Mouse (Mus musculus) cerebellum, adult 8-10 months (tissue): ENCODE data around the gene H2al1g.
"Not testable (repeated sequence)": the region's sequence is repeated elsewhere in the genome, so short reads cannot be mapped to it uniquely, and the experiment has no call there.

Experiments used
- DNase-seq: peaks from one replicate; pipeline ENCODE4 v3.0.0; 2022

H2al1g gene

DNA sequence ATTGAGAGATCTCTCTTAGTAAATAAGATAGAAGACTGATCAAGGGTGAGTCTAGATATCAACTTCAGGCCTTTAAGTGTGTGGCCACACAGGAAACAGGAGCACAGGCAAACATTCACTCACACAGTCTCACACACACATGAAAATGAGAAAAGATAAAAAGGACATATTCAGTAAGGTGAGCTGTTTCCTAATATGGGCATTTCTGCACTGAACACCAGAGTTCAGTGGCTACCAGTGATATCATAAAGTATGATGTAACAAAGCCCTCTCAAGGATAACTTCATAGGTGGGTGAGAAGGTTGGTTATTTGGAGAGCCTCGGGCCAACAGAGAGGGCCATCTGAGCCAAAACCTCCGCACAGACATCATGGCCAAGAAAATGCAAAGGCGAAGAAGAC lies at the start of gene H2al1g:
H2al1g (plus strand) TSS at position 301 of the 400 bp plus-strand sequence.
- not testable (repeated sequence) for DNase-seq

DNA sequence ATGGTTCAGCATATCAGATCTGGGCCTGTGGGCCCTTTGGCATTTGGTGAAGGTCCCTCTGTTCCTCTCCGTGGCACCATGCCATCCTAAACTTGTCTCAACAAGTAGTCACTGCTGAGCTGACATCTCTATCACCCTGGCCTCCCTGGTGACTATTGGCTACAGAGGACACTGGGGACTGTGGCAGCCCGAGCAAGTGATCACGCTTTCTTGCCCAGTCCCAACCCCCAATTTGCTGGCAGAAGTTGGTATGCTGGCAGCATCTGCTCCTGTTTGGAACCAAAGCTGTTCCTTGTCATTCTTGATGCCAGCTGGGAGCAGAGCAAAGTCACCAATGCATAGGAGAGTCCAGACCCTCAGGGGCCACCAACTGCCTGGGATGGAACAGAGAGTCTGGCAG lies 49.0 kb upstream of the H2al1g start:
- DNase-seq, result no peak

DNA sequence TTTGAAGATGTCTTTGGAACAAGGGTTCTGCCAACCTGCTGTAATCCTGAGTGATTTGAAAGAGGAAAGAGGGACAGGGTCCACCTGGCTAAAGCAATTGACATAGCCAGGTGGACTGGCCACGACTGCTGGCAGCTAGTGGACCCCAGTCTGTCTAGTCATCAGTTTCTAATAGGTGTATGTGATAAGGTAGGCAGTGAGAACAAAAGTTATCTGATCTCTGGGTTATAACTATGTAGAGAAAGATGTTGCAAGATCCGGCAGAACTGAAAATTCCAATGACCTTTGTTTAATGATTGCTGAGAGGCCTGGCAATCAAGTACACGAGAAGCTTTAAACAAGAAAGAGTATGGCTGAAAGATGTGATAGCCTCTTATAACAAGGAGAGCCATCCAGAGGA lies 44.9 kb upstream of the H2al1g start:
- no peak for DNase-seq

DNA sequence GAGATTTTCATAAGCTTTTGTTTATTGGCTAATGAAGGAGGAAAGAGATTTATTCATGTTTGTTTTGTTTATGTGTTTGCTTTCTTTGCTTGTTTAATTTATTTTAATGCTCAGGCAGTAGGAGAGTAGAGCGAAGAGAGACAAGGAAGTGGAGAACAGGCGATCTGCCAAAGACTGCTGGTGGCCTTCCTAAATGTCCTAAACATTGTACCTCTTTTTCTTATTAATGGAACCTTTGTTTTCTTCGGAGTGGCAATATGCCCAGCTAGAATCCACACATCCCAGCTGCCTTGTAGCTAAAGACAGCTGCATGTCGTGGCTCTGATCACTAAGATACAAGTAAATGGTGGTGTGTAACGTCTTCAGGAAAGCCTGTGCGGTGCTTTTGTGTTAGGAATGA lies 41.0 kb upstream of the H2al1g start:
- no peak for DNase-seq

DNA sequence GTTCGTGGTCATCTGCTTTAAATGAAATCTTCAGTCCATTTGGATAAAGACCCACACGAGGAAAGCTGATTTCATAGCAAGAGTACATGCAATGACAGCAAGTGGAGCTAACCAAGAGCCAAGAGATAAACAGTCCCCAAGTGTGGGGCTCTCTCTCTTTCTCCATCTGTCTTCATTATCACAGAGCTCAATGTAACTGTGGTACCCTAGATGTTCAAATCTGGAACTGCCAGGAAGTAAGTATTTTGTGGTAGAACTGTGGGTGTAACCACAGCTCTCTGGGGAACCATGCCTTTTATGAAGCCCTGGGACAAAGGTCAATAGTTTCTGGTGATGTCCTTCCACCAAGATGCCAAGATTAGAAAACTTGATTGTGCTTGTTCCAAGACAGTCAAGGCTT lies 37.3 kb upstream of the H2al1g start:
- no peak for DNase-seq

DNA sequence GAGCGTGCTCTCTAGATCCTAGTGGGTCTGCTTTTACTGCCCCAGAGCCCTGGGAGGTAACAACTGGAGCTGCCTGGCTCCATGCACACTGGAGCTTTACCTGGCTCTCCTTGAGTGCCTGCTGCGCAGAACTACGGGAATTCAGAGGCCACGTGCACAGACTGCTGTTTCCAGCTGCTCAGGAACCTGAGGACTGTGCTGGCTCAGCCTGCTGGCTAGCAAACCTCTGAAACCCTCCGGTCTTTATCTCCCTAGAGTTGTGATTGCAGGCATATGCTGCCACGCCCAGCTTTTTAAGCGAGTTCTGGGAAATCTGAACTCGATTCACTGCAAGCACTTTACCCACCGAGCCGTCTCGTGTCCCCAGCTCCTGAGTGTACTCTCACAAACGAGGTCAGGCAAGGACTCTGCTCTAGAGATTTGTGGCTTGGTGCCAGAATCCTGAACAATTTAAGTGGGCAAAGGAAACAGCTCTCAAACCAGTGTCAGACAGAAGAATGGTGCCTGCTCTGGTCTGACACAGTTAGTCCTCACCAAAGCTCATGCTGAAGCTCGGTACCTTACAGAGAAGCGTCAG lies 29.7 kb upstream of the H2al1g start:
- DNase-seq, result no peak

DNA sequence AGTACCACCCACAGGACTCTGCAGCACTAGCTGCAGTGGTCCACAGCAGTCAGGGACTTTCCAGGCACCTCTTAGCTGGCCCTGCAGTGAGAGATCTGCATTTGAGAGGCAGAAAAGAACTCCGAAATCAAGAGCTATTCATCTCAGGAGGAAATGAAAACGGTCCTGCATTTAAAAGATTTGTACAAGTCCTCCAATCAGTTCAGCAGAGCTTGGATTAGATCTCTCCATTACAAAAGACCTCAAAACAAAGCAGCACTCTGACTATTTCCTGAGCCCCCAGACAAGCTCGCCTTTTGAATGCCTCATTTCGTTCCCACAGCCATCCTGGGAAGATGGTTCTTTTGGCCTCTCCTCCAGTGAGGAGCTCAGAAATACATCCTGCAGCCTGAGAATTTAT lies 28.8 kb upstream of the H2al1g start:
- DNase-seq, result no peak

GRCm38 (mm10) chrX:11298957-11299356 lies 19.1 kb upstream of the H2al1g start, which contains the start of gene H2al1a:
H2al1a (plus strand) TSS chrX:11299257.
- not testable (repeated sequence) for DNase-seq

DNA sequence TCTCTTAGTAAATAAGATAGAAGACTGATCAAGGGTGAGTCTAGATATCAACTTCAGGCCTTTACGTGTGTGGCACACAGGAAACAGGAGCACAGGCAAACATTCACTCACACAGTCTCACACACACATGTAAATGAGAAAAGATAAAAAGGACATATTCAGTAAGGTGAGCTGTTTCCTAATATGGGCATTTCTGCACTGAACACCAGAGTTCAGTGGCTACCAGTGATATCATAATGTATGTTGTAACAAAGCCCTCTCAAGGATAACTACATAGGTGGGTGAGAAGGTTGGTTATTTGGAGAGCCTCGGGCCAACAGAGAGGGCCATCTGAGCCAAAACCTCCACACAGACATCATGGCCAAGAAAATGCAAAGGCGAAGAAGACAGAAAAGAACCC lies 15.9 kb upstream of the H2al1g start, which contains the start of gene H2al1b:
H2al1b (plus strand) TSS at position 301 of the 400 bp plus-strand sequence.
- not testable (repeated sequence) for DNase-seq

- DNase-seq, result not testable (repeated sequence)
Measured at GRCm38 (mm10) chrX:11305355-11305754, 12.7 kb upstream of the H2al1g start, which contains the start of gene H2al1c. H2al1c (plus strand) TSS chrX:11305655.

DNA sequence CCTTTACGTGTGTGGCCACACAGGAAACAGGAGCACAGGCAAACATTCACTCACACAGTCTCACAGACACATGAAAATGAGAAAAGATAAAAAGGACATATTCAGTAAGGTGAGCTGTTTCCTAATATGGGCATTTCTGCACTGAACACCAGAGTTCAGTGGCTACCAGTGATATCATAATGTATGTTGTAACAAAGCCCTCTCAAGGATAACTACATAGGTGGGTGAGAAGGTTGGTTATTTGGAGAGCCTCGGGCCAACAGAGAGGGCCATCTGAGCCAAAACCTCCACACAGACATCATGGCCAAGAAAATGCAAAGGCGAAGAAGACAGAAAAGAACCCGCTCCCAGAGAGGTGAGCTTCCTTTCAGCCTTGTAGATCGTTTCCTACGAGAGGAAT lies 9.5 kb upstream of the H2al1g start, which contains the start of gene H2al1d:
H2al1d (plus strand) TSS at position 301 of the 400 bp plus-strand sequence.
- DNase-seq, result not testable (repeated sequence)

DNA sequence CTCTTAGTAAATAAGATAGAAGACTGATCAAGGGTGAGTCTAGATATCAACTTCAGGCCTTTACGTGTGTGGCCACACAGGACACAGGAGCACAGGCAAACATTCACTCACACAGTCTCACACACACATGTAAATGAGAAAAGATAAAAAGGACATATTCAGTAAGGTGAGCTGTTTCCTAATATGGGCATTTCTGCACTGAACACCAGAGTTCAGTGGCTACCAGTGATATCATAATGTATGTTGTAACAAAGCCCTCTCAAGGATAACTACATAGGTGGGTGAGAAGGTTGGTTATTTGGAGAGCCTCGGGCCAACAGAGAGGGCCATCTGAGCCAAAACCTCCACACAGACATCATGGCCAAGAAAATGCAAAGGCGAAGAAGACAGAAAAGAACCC lies 6.4 kb upstream of the H2al1g start, which contains the start of gene H2al1e:
H2al1e (plus strand) TSS at position 301 of the 400 bp plus-strand sequence.
- DNase-seq, result not testable (repeated sequence)

DNA sequence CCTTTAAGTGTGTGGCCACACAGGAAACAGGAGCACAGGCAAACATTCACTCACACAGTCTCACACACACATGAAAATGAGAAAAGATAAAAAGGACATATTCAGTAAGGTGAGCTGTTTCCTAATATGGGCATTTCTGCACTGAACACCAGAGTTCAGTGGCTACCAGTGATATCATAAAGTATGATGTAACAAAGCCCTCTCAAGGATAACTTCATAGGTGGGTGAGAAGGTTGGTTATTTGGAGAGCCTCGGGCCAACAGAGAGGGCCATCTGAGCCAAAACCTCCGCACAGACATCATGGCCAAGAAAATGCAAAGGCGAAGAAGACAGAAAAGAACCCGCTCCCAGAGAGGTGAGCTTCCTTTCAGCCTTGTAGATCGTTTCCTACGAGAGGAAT lies 3.2 kb upstream of the H2al1g start, which contains the start of gene H2al1f:
H2al1f (plus strand) TSS at position 301 of the 400 bp plus-strand sequence.
- not testable (repeated sequence) for DNase-seq

DNA sequence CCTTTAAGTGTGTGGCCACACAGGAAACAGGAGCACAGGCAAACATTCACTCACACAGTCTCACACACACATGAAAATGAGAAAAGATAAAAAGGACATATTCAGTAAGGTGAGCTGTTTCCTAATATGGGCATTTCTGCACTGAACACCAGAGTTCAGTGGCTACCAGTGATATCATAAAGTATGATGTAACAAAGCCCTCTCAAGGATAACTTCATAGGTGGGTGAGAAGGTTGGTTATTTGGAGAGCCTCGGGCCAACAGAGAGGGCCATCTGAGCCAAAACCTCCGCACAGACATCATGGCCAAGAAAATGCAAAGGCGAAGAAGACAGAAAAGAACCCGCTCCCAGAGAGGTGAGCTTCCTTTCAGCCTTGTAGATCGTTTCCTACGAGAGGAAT lies 3.1 kb downstream of the H2al1g start, which contains the start of gene H2al1h:
H2al1h (plus strand) TSS at position 301 of the 400 bp plus-strand sequence.
- not testable (repeated sequence) for DNase-seq

DNA sequence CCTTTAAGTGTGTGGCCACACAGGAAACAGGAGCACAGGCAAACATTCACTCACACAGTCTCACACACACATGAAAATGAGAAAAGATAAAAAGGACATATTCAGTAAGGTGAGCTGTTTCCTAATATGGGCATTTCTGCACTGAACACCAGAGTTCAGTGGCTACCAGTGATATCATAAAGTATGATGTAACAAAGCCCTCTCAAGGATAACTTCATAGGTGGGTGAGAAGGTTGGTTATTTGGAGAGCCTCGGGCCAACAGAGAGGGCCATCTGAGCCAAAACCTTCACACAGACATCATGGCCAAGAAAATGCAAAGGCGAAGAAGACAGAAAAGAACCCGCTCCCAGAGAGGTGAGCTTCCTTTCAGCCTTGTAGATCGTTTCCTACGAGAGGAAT lies 6.3 kb downstream of the H2al1g start, which contains the start of gene H2al1i:
H2al1i (plus strand) TSS at position 301 of the 400 bp plus-strand sequence.
- DNase-seq, result not testable (repeated sequence)

- DNase-seq, result not testable (repeated sequence)
Measured at GRCm38 (mm10) chrX:11327522-11327921, 9.5 kb downstream of the H2al1g start, which contains the start of gene H2al1j. H2al1j (plus strand) TSS chrX:11327822.

GRCm38 (mm10) chrX:11345762-11346161 lies 27.7 kb downstream of the H2al1g start:
- DNase-seq, result peak; percentile 14

DNA sequence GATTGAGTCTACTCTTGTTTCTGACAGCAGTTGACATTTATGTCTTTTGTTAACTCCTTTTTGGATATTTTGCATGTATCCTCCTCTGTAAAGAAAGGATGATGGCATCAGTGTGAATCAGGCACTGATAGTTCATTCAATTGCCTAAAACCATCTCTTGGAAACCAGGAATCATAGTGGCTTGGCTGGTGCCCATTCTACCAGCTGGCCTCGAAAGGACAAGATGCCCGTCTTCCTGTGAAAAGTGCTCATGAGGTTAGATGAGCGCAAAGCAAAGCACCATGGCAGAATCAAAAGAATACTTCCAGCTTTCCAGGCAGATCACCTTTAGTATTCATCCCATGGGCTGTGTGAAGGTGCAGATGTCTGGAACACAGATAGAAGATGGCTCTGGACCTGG lies 28.7 kb downstream of the H2al1g start:
- peak; percentile 39 for DNase-seq

DNA sequence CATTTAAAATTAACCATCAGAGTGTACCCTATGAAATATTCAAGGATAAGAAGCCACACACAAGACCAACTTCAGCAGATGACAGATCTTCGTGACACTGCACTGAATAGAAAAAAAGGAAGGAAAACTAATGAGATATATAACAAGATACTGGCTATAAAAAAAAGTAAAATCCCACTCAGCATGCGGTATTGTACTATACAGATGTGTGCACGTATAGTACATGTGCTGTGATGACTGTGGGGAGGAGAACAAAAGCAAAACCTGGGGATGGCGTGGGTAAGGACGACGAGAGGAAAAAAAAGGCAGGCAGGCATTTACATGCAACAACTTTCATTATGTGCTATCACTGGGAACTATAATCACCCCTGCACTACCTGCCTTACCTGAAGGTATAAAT lies 42.8 kb downstream of the H2al1g start:
- DNase-seq, result no peak

DNA sequence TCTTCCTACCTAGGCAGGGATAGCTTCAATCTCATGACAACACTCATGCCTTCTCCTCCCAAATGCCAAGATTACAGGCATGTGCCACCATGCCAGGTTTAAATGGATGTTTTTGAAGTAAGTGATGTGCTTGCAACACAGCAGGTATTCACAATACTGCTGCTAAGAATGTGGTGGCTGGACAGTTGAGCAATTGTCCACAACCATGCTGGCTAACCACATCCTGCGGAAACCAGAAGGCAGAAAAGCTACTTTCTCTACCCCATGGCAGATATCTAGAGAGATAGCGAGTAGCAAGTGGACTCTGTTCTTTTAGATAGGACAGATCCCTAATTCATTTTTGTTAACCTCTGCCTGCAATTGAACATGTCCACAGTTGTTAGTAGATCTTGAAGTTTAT lies 43.2 kb downstream of the H2al1g start:
- DNase-seq, result no peak

DNA sequence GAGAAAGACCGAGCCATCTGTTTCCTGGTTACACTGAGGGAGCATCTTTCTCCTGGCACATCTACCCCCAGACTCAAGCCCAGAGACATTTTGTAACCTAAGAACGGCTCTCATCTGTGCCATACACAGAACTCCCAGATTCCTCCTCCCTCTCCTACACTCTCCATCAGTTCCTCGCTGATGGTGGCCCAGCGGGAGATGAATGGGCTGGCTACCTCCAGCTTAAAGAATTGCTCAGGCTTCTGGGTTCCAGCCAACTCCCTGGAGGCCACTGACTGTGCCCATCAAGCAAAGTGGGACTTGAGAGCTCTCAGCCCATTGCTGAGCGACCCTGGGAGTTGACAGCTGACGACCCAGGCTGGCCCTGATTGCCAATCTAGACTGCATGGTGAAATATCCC lies 45.8 kb downstream of the H2al1g start:
- DNase-seq, result peak; percentile 39

- no peak for DNase-seq
Measured at GRCm38 (mm10) chrX:11365151-11365550, 47.1 kb downstream of the H2al1g start.
